Mouse (Mus musculus): ENCODE measurements around the gene Rinl. TPM values are rescaled to one million over a fixed set of nuclear protein-coding genes. Genes with fewer than 3 reads are reported as not detected.

The Rinl gene
- polyA plus RNA-seq, 1 experiment from 2014 or later, result 4.0 TPM

DNA sequence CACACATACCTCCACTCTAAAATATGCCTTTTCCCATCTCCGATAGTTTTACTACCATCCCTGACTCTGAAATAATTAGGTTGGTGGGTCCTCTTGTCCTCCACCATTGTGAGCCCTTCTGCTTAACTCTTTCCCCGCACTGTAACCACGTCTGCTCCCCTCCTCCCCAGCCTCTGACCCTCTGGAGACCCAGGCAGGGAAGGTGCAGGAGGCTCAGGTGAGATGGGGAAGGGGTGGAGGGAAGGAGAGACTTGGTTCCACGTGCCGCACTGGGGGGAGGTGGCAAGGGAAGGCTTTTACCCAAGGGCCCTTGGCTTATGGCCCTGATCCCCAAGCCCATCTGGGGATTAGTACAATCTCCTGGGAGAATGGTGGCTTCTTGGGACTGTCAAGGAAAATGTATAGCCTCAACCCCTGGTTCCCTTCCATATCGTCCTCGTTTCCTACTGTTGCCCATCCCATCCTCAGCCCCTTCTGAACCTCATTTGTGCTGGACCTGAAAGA, 21.3 kb upstream of the Rinl start, which contains the start of gene Nfkbib:
Nfkbib (minus strand) TSS at position 51 of the 504 bp plus-strand sequence.
- Histone ChIP-seq H3K27ac (peak within 1 kb of the TSS; percentile 86), H3K9me3 (no peaks in the 10 kb centered on the region), H3K4me1 (replicated peaks) (peaks cover 39% of the 10 kb centered on the region), H3K36me3 (peaks cover 10% of the 10 kb centered on the region), H3K4me3 (peak within 1 kb of the TSS; percentile 82), H3K27me3 (ENCODE audit: insufficient read depth, poor library complexity, severe bottlenecking) (no peaks in the 10 kb centered on the region)
- 70% methylated on average over 7 of the region's 7 CpGs for WGBS
- no peak for DNase-seq (ENCODE audit: low spot score)

DNA sequence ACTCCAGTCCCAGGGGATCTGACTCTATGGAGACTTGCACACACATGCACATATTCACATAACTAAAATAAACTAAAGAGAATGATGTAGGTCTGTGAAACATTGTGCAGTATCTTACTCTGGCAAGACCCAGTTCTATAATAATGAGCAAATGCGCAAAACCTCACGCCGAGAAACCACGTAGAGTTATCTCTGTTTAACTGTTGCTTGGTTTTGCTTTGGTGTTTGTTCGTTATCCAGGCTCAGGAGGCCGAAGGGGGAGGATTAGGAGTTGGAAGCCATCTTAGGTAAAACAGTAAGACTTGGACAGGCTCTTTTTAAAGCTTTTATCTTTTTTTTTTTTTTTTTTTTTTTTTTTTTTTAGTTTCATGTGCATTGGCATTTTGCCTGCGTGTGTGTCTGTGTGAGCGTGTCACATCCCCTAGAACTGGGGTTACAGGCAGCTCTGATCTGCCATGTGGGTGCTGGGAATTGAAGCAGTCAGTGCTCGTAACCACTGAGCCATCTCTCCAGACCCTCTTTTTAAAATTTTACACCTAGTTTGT, 19.3 kb upstream of the Rinl start:
- H3K27me3 ChIP-seq (ENCODE audit: insufficient read depth, poor library complexity, severe bottlenecking), result no peaks in the 10 kb centered on the region
- DNase-seq (ENCODE audit: low spot score), result no peak
- peaks cover 51% of the 10 kb centered on the region for H3K4me1 ChIP-seq (replicated peaks)
- H3K36me3 ChIP-seq, result peaks cover 10% of the 10 kb centered on the region
- no peak overlapping the region for H3K27ac ChIP-seq
- H3K9me3 ChIP-seq, result no peaks in the 10 kb centered on the region
- 92% methylated on average over 9 of the region's 9 CpGs for whole genome bisulfite sequencing
- H3K4me3 ChIP-seq, result no peak overlapping the region

DNA sequence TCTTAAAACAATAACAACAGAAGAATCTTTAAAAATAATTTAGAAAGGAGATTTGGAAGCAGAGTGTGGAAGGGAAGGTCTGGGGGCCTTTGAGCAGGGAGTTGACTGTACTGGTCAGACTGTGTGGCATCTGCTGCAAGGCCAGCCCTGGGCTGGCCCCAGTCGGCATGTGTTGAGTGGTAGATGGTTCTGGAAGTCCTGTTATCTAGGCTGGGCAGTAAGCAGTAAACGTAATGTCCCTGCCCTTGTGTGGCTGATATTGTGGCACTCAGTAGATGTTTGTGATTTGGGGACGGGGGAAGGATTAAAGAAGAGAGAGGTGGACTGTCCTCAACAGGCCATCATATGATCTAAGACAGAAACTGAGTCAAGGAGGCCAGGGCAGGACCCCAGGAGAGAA, 18.5 kb upstream of the Rinl start:
- Histone ChIP-seq H3K4me3 (no peak overlapping the region), H3K27me3 (ENCODE audit: insufficient read depth, poor library complexity, severe bottlenecking) (no peaks in the 10 kb centered on the region), H3K4me1 (replicated peaks) (peaks cover 45% of the 10 kb centered on the region), H3K36me3 (peaks cover 15% of the 10 kb centered on the region), H3K9me3 (no peaks in the 10 kb centered on the region), H3K27ac (no peak overlapping the region)
- no peak for DNase-seq (ENCODE audit: low spot score)
- 90% methylated on average over 3 of the region's 3 CpGs for WGBS

DNA sequence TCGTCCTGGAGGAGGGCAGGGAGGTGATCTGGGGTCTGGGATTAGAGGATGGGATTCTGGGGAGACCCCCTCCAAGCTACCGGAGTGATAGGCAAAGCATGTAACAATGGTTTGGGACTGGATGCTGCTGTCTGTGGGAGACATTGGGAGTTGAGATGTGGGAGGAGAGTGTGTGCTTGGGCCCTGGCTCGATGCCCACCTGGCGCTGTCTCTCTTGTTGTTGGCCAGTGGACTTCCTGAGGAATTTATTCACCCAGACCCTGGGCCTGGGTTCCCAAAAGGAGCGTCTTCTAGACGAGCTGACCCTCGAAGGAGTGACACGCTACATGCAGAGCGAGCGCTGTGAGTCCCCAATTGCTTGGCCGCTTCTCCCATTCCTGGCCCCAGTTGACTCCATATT, 16.9 kb upstream of the Rinl start:
- no peak for DNase-seq (ENCODE audit: low spot score)
- Histone ChIP-seq H3K4me1 (replicated peaks) (peaks cover 38% of the 10 kb centered on the region), H3K4me3 (no peak overlapping the region), H3K27me3 (ENCODE audit: insufficient read depth, poor library complexity, severe bottlenecking) (no peaks in the 10 kb centered on the region), H3K27ac (no peak overlapping the region), H3K9me3 (no peaks in the 10 kb centered on the region), H3K36me3 (peaks cover 30% of the 10 kb centered on the region)
- WGBS, result 94% methylated on average over 11 of the region's 11 CpGs

DNA sequence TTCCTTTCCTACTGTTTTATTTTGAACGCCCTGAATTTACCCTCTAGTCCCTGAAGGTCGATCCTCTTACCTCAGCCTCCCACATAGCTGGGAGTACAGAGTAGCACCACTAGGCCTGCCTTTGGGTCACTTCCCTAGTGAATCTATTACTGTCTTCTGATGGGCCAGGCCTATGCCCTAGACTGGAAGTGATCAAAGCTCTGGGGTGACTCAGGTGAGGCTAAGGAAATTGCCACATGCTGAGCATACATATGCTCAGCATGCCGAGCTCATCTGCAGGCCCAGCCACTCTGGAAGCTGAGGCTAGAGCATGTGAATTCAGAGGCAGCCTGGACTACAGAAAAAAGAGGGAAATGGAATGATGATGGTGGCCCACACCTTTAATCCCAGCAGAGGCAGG, 15.6 kb upstream of the Rinl start:
- peak overlapping the region; percentile 50 for H3K27ac ChIP-seq
- no peaks in the 10 kb centered on the region for H3K9me3 ChIP-seq
- no peak overlapping the region for H3K4me3 ChIP-seq
- peaks cover 34% of the 10 kb centered on the region for H3K36me3 ChIP-seq
- DNase-seq (ENCODE audit: low spot score), result no peak
- H3K27me3 ChIP-seq (ENCODE audit: insufficient read depth, poor library complexity, severe bottlenecking), result no peaks in the 10 kb centered on the region
- WGBS, result 68% methylated on average over 3 of the region's 3 CpGs
- H3K4me1 ChIP-seq (replicated peaks), result peaks cover 25% of the 10 kb centered on the region

DNA sequence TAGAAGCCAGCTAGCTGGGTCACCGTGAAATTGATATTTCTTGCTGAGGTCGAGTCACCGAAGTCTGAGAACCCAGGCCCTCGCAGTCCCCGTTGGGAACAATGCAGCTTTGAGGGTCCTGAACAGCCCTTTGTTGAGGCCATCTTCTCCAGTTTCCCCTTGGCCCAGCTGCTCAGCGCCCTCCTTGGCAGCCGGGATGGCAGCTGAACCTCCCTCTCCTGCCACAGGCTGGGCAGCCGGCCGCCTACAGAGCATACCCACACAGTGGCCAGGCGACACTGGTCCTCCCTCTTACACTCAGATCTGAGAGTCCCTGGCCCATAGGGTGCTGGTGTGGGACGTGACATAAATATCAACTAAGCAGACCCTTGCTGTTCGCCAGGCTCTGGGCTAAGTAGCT, 14.6 kb upstream of the Rinl start:
- H3K36me3 ChIP-seq, result peaks cover 39% of the 10 kb centered on the region
- peak; percentile 31 for DNase-seq (ENCODE audit: low spot score)
- peak overlapping the region; percentile 50 for H3K27ac ChIP-seq
- H3K4me1 ChIP-seq (replicated peaks), result peaks cover 16% of the 10 kb centered on the region
- WGBS, result 61% methylated on average over 12 of the region's 12 CpGs
- no peaks in the 10 kb centered on the region for H3K27me3 ChIP-seq (ENCODE audit: insufficient read depth, poor library complexity, severe bottlenecking)
- H3K9me3 ChIP-seq, result no peaks in the 10 kb centered on the region
- no peak overlapping the region for H3K4me3 ChIP-seq

DNA sequence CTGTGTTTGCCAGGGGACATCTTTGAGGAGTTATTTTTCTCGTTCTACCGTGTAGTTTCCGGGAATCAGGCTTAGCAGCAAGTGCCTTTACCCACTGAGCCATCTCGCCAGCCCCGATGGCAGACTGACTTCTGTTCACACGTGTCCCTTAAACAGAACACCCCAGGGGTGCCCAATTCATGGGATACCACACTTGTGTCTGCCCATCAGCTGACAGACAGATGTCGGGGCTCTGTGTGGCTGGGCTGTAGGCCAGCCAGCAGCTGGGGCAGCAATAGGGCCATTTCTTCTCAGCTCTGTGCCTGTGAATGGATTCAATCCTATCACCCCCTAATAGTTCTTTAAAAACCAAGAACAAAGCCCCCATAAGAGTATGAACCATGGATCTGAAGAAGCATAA, 13.6 kb upstream of the Rinl start:
- no peak for DNase-seq (ENCODE audit: low spot score)
- H3K27me3 ChIP-seq (ENCODE audit: insufficient read depth, poor library complexity, severe bottlenecking), result no peaks in the 10 kb centered on the region
- WGBS, result 90% methylated on average over 7 of the region's 7 CpGs
- H3K27ac ChIP-seq, result no peak overlapping the region
- no peak overlapping the region for H3K4me3 ChIP-seq
- peaks cover 39% of the 10 kb centered on the region for H3K36me3 ChIP-seq
- no peaks in the 10 kb centered on the region for H3K9me3 ChIP-seq
- peaks cover 14% of the 10 kb centered on the region for H3K4me1 ChIP-seq (replicated peaks)

DNA sequence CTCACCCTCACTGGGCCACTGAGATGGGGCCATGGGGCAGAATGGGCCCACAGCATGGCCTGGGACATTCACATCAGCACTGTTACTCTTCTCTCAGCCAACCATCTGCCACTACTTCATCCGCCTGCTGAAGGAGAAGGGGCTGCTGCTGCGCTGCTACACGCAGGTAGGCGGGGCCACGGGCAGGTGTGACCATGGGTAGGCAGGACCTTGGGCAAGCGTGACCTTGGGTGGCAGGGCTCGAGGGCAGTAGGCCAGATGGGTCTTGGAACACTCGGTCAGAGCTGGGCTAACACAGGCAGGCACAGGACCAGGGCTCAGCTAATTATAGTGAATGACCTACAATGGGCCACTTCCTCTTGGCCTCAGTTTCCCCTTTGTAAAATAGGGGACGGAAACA, 9.9 kb upstream of the Rinl start:
- Histone ChIP-seq H3K9me3 (no peaks in the 10 kb centered on the region), H3K27me3 (ENCODE audit: insufficient read depth, poor library complexity, severe bottlenecking) (no peaks in the 10 kb centered on the region), H3K4me1 (replicated peaks) (peaks cover 13% of the 10 kb centered on the region), H3K4me3 (no peak overlapping the region), H3K27ac (no peak overlapping the region), H3K36me3 (peaks cover 42% of the 10 kb centered on the region)
- 89% methylated on average over 9 of the region's 9 CpGs for WGBS
- DNase-seq (ENCODE audit: low spot score), result no peak

DNA sequence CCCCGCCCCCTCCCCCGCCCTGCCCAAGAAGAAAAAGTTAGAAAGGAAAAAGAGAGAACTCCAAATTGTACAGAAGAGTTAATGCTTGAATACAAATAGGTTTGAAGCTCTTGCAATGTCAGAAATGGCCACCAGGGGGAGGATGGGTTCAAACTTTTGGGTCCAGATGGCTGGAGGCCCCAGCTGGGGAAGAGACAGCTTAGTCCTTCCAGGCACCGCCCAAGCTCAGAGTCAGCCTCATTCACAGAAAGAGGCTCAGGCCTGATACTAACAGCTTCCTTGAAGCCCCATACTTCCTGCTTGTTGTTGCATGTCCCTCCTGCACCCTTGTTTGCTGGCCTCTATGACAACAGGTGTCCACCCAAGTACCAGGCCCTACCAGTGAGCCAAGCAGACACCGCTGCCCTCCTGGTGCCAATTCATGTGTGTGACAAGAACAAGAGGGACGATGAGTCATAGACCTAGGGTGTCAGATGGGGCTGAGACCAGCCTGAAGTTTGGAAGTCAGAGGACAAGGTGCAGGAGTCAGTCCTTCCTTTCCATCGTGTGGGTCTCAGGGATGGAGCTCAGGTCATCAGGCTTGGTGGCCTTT, 8.6 kb upstream of the Rinl start:
- DNase-seq (ENCODE audit: low spot score), result peak; percentile 86
- no peaks in the 10 kb centered on the region for H3K27me3 ChIP-seq (ENCODE audit: insufficient read depth, poor library complexity, severe bottlenecking)
- H3K4me3 ChIP-seq, result no peak overlapping the region
- H3K36me3 ChIP-seq, result peaks cover 49% of the 10 kb centered on the region
- H3K9me3 ChIP-seq, result no peaks in the 10 kb centered on the region
- WGBS, result 48% methylated on average over 6 of the region's 6 CpGs
- peaks cover 14% of the 10 kb centered on the region for H3K4me1 ChIP-seq (replicated peaks)
- H3K27ac ChIP-seq, result peak overlapping the region; percentile 68

DNA sequence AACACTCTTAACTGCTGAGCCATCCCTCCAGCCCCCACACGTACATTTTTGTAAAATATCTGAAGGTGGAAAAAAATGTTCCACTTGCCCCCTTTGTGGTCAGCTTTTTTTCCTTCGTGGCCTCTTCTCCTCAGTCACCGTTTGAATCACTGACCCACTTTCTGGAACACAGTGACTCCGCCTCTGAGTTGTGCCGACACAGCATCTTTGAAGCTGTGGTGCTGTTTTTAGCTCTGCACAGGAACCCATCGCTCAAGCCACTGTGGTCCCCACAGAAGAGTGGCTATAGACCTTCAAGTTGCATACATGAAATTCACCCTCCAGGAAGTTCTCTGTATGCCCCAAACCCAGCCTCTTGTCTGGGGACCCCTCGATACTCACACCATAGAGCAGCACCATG, 7.9 kb upstream of the Rinl start:
- WGBS, result 81% methylated on average over 7 of the region's 7 CpGs
- H3K27ac ChIP-seq, result peak overlapping the region; percentile 68; the same call in 1 of the 2 replicates

DNA sequence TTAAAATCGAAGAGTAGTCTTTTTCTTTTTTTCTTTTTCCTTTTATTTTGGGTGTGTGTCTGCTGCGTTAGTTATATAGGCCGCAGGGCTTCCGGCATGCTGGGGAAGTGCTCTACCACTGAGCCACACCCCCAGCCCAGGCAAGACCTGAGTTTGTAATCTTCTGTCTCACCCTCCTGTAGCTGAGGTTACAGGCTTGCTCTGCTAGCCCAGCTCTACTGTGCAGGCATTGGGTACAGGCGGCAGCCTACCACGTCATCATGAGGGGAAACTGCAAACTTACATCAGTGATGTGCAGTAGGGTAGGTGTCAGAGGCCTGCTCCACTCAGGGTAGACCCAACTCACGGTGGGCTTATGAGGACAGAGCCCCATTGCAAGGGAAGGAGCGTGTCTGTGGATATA, 7.5 kb upstream of the Rinl start:
- WGBS, result 89% methylated on average over 8 of the region's 8 CpGs
- Histone ChIP-seq H3K4me3 (no peak overlapping the region), H3K9me3 (no peaks in the 10 kb centered on the region), H3K27me3 (ENCODE audit: insufficient read depth, poor library complexity, severe bottlenecking) (no peaks in the 10 kb centered on the region), H3K36me3 (peaks cover 50% of the 10 kb centered on the region), H3K4me1 (replicated peaks) (peaks cover 14% of the 10 kb centered on the region), H3K27ac (no peak overlapping the region)
- no peak for DNase-seq (ENCODE audit: low spot score)

More for the DNA sequence above, 7.9 kb upstream of the Rinl start:
- peaks cover 50% of the 10 kb centered on the region for H3K36me3 ChIP-seq
- no peak for DNase-seq (ENCODE audit: low spot score)
- no peak overlapping the region for H3K4me3 ChIP-seq
- no peaks in the 10 kb centered on the region for H3K9me3 ChIP-seq
- H3K27me3 ChIP-seq (ENCODE audit: insufficient read depth, poor library complexity, severe bottlenecking), result no peaks in the 10 kb centered on the region
- H3K4me1 ChIP-seq (replicated peaks), result peaks cover 14% of the 10 kb centered on the region

DNA sequence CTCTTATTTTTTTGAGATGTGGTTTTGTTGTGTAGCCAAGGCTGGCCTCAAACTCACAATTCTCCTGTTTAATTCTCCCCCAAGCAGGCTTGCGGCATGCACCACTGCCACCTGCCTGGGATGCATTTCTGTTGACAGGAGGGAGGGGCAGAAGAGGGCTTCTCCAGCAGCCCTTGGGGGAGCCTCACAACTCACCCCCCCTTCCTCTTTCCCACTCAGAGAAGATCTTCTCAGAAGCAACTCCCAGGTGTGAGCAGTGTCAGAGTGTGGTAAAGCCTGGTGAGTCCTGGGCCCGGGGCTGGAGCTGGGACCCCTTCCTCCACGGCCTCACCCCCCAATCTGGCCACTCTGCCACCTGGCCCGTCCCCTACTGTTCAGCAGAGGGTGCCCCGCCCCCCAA, 3.6 kb upstream of the Rinl start:
- Histone ChIP-seq H3K27ac (no peak overlapping the region), H3K4me1 (replicated peaks) (peaks cover 28% of the 10 kb centered on the region), H3K36me3 (peaks cover 53% of the 10 kb centered on the region), H3K4me3 (no peak overlapping the region), H3K27me3 (ENCODE audit: insufficient read depth, poor library complexity, severe bottlenecking) (no peaks in the 10 kb centered on the region), H3K9me3 (no peaks in the 10 kb centered on the region)
- no peak for DNase-seq (ENCODE audit: low spot score)
- 78% methylated on average over 5 of the region's 5 CpGs for WGBS

DNA sequence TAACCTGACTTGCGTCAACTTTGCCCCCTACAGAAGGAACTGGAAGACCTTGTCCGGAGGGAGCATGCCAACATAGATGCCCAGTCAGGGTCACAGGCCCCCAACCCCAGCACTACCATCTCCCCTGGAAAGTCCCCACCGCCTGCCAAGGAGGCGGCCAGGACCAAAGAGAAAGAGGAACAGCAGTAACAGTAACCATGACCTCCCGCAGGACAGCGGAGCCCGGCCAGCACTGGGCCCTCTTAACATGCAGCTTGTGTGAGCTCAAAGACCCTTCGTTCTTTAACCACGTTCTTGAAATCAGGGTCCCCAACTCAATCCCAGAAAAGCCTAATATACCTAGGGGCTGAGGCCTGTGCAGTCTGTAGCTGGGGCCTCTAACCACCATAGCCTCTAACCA, 885 bp upstream of the Rinl start:
- DNase-seq (ENCODE audit: low spot score), result no peak
- no peaks in the 10 kb centered on the region for H3K9me3 ChIP-seq
- H3K4me1 ChIP-seq (replicated peaks), result peaks cover 35% of the 10 kb centered on the region
- 93% methylated on average over 9 of the region's 9 CpGs for WGBS
- peaks cover 49% of the 10 kb centered on the region for H3K36me3 ChIP-seq
- H3K27me3 ChIP-seq (ENCODE audit: insufficient read depth, poor library complexity, severe bottlenecking), result no peaks in the 10 kb centered on the region
- H3K4me3 ChIP-seq, result no peak overlapping the region
- no peak overlapping the region for H3K27ac ChIP-seq

Measured in hindbrain, embryonic 10.5 days (tissue).